Mouse (Mus musculus) retina, postnatal 7 days (tissue): ENCODE measurements around the gene Slc22a23.
A peak's percentile ranks its signal among the peaks of the same experiment; 100 is the strongest.
"Not testable (repeated sequence)": the region's sequence is repeated elsewhere in the genome, so short reads cannot be mapped to it uniquely, and the experiment has no call there.

Experiments used
- DNase-seq: peaks from one replicate; pipeline ENCODE4 v3.0.0-alpha.2; 2012; ENCODE audit warnings: low read depth, low spot score

The Slc22a23 gene

DNA sequence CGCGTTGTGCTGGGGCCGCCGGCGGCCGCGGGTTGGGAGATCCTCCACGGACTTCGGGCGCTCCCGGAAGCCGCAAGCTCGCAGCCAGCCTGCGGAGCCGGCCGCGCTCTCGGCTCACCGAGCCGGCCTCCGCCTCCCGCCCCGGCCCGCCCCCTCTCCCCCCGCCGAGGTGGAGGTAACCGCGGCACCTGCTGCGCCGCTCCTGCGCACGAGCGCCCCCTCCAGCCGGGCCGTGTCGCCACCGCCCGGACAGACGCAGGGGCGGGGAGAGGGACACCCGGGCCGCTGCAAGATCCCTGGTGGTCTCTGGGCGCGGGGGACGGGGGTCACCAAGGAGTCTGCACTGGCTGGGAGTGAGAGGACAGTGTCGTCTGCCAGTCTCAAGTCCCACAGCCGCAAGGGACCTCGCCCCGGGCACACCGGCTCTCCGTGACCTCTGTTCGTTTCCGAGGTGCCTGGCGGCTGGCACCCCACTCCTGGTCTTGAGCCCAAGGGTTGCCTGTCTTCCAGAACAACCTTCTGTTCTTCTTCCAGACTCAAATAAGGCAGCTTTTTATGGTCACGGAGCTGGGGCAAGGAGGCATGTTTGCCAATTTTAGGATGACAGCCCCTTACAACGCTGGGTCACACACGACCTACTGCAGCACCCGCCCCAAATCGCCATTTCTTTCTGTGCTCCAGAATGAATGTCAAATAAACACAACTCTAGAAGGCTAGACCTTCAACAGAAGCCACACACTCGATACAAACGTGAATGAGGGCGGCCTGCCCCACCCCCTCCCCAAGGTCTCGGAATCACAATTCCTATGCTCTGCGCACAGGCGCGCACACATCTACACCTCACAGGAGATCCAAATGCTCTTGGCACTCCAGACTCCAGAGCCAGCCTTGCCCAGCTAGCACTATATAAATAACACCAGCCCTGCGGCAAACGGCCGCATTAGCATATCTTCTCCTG is at the start of gene Slc22a23:
TSS of gene Slc22a23 (minus strand) at position 55 of the 958 bp plus-strand sequence.
- peak; percentile 56 for DNase-seq

DNA sequence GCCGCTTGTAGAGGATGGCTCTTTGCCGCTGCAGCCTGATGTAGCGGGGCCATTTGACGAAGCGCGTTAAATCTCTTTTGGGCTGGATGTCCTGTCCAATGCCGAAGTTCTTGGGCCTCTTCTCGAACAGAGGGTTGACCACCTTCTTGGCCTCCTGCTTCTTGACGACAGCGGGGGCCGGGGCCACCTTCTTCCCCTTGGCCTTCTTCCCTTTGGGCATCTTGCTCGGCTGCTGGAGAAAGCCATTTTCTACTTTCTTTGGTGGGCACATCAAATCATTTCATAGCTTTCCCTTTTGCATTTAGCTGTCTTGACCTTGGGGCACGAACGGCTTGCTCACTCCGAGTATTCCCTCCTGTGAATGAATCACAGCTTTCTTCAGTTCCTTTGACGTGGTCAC is 49.3 kb upstream of the Slc22a23 start:
- DNase-seq: not testable (repeated sequence)

DNA sequence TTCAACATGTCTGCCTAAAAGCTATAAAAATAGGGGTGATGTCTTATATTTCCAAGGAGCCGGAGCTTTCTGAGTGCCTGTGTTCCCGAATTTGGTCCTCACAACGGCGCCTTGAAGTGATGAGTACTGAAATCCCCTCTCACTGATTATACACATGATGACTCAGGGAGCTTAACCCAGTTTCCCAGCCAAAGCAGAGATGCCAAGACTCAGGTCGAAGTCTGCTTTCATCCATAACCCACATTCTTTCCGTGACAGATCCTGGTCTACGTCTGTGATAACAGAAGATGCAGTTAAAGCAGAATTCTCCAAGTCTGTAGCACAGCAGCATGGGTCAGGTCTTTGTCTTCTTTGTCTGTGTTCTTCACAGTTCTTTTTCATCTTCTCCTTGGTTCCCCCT is 47.4 kb upstream of the Slc22a23 start:
- no peak for DNase-seq

DNA sequence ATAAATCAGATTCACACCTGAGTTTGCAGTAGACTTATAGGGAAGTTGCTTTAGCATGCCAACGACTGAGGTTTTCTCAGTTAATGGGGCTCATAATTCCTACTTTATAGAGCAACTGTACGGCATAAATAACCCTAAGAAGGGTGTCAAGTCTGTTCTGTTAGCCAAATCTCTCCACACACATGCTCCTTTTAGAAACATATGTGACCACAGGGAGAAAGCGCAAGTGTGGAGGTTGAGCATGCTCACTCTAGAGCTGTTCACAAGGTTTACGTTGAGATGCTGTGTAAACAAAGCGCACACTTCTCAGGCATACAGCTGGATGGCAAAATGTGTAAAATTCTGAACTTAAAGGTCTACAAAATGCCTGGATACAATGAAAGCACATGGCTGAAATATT is 43.2 kb upstream of the Slc22a23 start:
- DNase-seq: no peak

DNA sequence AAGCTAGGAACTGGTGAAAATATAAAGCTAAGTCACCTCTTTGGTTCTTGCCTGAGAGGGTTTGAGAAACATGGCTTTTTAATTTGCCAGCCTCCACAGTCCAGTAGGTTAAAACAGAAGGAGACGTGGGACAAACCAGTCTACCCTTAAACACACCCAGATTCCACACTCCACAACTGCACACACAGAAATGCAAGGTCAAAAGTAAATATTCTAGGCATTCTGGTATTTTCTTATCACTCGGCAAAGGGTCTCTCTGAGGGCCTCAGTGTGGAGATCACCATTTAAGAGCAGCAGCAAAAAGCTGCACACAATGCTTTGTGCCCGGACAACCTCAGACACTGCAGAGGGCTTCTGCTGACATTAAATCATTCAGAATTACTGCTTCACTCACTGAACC is 38.4 kb upstream of the Slc22a23 start:
- DNase-seq: no peak

DNA sequence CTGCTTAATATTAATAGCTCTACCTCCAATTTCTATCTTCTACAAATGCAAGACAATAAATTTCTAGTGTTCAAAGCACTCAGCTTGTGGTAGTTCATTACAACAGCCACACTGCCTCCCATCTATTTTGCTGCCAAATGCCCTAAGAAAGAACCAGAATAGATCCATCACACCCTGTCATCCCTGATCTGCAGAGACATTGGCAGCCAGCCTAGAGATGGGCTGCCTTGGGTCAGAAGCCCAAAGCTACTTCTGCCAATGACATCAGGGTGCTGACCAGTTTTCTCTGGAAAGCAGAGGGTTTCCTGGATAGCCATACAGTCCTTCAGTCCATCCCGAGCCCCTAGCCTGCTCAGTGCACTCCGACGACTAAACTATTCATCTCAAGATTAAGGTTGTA is 33.9 kb upstream of the Slc22a23 start:
- DNase-seq: no peak

DNA sequence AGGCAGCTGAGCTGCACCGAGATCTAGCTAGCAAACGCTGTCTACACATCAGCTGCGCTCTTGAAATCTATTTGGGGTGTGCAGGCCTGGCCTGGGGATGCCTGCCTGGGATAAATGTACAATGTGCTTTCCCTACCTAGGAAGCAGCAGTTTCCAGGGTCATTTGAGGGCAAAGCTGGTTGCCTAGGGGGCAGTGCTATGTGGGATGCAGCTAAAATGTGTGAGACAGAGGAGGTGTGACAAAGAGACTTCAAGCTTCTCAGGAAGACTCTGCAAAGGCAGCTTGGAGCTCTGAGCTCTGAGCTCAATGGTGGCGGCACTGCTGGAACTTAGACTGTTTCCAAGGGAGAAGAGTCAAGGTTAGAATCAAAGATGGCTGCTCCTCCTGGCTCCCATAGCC is 30.2 kb upstream of the Slc22a23 start:
- no peak for DNase-seq

DNA sequence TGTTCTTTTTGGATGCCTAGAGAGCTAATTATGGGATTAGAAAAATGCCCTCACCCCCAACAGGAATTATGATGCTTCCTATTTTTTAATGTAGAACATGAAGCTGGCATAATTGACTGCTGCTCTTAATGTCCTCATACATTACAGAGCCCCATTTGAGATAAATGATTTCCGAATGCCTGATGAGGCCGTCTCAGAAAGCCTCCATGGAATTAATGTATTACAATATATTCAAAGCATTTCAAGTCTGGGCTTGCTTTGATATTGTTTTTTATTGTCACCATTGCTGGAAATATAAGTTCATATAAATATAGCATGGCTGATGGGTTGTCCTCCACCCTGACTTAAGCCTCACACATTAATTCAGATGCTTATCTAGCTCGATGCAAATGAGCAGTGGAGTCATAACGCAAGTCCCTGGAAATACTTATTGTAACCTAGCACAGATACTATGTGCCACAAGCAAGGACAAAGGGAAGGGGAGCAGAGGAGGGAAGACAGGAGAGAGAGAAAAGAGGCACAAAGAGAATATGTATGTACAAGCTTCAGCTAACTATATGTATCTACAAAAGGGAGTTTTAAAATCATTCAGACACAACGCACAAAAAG is 28.0 kb upstream of the Slc22a23 start:
- DNase-seq: no peak

DNA sequence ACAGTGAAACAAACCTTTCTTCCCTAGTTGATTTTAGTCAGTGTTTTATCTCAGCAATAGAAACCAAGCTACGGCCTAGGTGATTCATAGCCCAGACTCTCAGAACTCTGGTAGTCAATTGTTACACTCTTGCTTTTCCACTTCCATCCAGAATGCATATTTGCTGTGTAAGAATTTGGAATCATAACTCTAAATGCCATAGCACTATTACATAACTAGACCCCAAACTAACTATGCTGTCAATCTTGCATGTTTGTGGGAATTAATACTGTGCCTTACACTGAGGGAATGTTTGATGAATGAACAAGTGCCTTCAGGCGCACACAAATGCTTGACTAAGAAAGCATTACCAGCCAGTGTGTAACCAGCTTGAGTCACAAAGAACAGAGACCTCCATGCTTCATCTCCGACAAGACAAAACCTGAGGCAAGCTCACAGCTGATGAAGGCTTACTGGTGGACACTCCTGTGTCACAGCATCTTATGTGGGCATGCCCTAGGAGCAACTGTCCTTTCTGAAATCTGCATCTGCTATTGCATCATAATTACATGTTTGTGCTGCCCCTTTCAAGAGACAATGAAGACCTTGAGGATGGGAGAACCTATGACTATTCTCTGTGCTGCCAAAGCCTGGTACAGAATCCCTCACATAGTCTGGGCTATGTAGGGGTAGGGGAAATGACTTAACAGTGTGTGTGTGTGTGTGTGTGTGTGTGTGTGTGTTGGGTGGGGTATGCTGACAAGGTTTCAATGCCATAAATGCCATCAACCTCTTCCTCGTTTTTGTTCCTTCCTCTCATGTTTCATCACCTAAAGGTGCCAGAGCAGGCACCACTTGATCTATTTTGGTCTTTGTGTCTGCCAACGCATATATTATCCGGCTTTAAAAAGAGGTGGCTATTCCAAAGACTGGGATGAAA is 27.2 kb upstream of the Slc22a23 start:
- no peak for DNase-seq

DNA sequence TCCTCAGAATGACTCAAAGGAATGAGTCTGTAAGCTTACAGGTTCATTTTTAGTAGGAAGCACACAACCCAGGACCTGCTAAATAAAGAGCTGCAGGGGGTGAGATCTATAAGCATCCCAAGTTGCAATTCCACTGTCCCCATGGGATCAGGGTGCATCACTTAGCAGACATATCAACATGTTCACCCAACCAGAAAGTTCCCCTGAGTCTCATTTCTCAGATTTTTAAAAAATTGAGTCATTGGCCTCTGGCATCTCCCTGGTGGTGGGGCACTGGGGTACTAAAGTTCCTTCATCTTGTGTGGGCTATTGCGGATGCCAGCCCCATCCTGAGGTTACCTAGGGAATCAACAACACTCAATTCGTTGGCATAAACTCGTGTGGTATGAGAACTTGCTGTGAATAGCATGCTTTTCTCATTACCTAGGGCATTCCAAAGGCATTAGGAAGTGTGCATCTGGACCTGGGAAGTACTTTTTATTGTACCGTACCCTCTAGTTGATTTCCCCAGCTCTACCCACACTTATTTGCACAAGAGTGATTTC is 25.4 kb upstream of the Slc22a23 start:
- no peak for DNase-seq

DNA sequence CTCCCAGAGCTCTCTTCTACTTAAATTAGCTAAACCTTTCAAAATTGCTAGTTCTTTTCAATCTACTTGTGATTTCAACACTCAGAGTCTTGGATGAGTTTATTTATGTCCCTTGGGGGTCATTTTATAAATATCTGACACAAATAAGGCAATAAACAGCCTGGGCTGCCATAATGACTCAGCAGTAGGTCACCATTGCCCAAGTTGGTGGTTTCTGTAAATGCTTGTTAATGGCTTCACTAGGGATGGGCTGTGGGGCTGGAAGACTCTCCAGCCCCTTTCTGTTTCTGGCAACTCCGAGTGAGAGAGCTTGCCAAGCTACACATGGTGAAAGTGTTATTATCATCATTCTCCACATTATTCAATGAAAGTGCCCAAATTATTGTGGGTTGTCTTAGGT is 20.2 kb upstream of the Slc22a23 start:
- no peak for DNase-seq

DNA sequence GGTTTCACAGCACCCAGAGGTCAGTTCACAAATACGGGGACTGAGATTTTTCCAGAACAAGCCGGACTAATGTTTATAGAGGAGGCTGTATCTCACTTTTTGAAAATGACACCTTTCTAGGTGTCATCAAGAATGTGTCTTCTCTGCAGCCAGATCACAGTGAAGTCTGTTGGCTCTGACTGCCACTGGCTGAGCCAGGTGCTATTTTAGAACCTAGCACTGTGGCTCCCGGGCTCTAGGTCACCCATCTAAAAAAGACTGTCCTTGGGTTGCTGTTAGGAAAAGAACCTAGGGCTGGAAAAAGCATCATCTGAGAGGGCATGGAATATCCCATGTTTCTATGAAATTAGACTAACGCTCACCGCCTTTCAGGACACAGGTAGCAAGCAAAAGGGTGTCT is 10.7 kb upstream of the Slc22a23 start:
- no peak for DNase-seq

DNA sequence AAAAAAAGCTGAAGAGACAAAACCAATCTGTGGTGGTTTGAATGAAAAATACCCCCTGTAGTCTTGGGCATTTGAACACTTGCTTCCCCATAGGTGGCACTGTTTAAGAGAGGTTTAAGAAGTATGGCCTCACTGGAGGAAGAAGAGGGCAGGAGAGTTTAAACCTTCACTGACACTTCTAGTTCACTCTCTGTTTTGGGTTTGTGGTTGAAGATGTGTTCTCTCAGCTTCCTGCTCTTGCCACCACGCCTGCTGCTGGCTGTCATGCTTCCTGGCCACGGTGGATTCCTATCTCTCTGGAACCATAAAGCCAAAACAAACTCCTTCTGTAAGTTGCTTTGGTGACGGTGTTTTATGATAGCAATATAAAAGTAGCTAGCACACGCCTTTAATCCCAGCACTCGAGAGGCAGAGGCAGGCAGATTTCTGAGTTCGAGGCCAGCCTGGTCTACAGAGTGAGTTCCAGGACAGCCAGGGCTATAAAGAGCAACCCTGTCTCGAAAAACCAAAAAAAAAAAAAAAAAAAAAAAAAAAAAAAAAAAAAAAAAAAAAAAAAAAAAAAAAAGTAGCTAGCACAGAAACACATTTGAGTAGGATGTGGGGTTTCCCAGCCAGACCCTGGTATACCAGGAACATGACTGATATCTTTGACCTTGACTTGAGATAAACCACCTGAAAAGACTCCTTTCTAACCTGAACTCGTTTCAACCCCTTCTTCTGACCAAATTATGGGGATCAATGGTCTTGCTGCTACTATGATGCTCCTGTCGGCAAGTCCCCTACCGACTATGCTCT is 10.0 kb upstream of the Slc22a23 start:
- no peak for DNase-seq

DNA sequence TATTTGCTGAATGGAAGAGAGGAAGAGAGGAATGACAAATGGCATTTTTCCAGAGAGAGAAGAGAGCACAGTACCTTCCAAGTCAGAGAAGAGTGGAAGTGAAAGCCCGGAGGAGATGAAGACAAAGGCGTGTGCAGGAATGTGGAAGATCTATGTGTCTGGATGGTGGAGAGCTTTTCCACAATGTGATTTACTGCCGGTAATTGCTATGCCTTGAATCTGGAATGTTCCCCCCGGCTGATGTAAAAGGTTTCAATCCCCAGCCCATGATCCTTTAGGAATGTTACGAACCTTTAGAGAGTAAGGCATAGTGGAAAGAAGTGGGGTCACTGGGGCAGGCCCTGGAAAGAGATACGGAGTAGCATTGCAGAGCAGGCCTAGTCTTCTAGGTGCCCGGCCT is 8.3 kb upstream of the Slc22a23 start:
- no peak for DNase-seq

DNA sequence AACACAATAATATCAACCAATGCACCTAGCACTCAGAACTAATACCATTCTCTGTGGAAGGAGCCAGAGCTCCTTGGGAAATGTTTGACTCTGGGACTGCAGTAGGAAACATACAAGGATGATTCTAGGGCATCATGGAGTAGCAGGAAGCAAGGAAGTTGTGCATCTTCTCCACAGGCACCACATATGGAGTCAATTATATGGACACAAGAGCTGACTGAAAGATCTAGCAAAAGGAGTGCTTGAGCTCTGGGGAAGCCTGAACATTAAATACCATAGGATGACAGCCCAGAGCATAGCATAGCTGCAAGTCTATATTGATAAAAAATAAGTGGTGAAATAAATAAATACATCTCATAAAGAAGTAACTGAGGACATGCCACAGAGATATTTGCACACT is 6.5 kb upstream of the Slc22a23 start:
- no peak for DNase-seq

DNA sequence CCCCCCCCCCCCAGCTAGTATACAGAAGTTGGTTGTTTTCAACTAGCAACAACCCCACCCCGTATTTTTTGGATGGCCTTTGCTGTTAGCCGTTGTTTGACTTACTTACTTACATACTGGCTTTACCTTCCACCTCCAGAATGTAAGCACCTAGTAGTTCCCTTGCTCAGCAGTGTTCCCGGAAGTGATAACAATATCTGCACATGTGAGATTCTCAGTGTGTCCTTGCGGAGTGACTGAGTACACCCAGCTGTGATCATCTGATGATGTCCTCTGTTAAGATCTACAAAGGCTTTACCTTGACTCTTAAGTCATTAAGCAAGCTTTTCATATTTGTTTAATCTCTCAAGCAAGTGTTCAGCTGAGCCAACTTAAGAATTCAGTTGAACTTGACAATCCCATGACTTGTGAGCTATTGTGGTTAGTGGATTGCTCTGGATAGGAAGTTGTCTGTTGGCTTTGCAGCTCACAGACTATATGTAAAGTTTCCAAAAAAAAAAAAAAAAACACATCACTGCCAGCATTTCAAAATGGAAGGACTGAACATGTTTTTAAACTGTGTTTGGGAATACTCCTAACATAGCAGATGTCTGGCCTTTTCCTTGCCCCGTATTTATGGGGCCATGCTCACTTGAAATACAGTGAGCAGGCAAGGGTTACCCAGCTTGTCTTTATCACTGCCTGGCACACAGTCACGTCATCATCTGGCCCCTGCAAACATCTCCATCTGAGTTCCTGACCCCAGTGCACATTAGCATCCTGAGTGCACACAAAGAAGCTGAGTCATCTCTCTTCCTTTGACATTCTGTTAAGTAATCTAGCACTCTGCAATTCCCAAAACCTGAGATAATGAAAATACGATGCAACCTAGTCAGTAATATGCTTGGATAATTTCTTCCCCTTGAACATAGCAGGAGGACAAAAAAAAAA is 3.2 kb upstream of the Slc22a23 start:
- DNase-seq: no peak

DNA sequence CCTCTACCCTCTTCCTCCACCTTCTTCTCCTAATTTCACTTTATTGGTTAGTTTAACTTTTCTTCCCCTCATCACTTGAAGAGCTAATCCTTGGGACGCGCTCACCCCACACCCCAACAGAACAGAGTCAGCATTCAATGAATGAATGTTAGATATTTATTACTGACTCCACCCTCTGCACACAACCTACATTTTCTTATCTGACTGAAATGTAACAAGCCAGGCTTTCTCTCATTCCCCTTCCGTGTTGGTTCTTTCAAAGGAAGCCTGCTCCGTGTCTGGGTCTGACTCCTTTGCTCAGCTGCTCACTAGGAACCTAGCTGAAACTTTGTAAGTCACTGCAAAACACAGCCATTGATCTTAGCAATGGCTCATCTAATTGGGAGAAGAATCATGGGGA is 1.8 kb upstream of the Slc22a23 start:
- DNase-seq: no peak

DNA sequence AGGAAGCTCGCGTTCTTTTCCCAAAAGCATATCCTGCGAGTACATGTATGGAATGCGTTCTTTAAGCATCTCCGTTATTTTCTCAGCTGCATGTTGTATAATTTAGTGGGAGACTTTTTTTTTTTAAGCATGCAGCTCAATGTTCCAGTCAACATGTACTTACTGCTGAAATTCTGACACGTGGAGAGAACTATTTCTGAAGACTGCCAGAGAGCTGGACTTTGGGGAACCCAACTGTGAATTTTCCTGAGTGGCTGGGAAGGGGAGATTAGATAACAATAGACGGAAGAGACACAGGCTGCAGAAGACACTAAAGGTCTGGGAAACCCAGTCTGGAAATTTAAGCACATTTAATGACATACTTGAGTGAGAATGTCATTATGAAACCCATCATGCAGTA is 1.3 kb upstream of the Slc22a23 start:
- DNase-seq: no peak

DNA sequence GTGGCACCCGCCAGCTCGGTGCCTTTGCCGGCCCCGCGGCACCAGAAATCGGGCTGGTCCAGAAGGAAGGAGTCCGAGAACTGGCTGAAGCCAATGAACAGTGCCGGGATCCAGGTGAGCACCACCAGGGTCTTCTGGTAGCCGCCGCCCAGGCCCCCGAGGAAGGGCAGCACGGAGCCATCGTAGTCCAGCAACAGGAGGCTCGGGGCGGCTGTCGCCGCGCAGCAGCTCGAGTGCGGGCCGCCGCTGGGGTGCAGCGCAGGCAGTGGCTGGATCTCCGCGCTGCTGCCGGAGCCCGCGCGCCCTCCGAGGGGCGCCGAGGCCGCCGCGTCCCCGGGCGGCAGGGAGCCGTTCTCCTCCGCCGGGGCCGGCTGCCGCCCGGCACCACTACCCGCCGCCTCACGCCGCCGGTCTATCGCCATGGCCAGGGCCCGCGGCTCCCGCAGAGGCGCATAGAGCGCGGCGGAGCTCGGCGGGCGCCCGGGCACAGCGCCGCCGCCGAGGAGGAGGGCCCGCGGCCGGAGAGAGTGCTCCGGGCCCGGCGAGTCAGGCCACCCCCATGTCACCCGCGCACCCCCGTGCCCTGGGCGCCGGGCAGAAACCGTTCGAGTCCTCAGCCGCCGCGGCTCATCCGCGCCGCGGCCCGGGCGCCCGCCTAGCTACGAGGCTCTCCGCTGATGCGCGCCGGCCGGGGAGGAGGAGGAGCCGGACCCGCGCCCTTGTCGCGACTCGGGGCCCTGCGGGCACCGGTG is 430 bp downstream of the Slc22a23 start:
- DNase-seq: peak; percentile 8
